Mouse (Mus musculus) lung, postnatal 36 days (tissue): Measurements from ENCODE around the gene Gm8127.
A peak's percentile ranks its signal among the peaks of the same experiment; 100 is the strongest.
"Not testable (repeated sequence)": the region's sequence is repeated elsewhere in the genome, so short reads cannot be mapped to it uniquely, and the experiment has no call there.

ENCODE experiments used
- DNase-seq: peaks from one replicate; pipeline ENCODE4 v3.0.0; 2022; ENCODE audit warnings: mixed read lengths

Gm8127 gene

DNA sequence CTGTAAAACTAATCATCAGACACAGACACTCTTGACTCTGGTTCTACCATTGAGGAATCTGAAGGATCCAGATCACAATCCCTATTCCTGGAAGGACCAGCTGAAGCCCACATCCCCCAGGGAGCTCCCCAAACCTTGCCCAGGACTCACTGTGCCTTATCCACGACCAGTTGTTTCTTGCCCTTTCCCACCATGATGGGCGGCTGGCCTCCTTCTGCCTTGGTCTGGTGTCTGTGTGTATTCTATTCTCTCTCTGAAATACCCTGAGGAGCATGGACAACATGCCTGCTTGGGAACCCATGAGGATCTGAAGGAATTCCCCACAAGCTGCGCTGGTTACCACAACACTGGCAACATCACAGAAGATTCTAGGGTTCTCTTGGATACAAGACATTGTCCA, at the start of gene Gm8127:
Gm8127 (minus strand) TSS at position 330 of the 400 bp plus-strand sequence.
- DNase-seq, result not testable (repeated sequence)

DNA sequence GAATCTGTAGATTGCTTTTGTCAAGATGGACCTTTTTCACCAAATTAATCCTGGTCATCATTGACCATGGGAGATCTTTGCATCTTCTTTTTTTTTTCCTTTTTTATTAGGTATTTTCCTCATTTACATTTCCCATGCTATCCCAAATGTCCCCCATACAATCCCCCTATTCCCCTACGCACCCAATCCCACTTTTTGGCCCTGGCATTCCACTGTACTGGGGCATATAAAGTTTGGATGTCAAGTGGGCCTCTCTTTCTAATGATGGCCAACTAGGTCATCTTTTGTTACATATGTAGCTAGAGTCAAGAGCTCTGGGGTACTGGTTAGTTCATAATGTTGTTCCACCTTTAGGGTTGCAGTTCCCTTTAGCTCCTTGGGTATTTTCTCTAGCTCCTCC, 44.0 kb upstream of the Gm8127 start:
- not testable (repeated sequence) for DNase-seq

DNA sequence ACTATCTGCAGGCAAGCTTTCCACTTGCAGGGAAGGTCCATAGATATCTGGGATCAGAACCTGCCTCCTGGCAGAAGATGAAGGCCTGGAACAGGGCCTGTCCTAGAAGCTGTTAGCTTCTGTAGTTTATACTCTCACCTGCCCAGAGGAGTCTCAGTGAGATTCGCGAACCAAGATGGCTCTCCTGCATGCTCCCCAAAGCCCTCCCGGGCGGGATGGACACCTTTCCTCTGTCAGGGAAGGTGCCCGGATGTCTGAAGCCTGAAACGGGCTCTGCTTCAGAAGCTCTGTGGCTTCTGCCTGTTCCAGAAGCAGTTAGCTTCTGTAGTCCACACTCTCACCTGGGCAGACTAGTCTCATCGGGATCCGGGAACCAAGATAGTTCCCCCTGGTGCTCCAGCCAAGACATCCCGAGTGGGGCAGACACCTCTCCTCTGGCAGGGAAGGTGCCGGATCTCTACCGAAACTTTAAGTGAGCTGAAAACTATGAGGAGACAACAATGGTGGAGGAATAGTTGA, 37.8 kb upstream of the Gm8127 start:
- DNase-seq, result not testable (repeated sequence)

GRCm38 (mm10) chr14:43328603-43329002, 35.0 kb upstream of the Gm8127 start:
- peak; percentile 12 for DNase-seq

- DNase-seq, result not testable (repeated sequence)
Measured at GRCm38 (mm10) chr14:43319516-43319915, 25.9 kb upstream of the Gm8127 start.

- DNase-seq, result not testable (repeated sequence)
Measured at GRCm38 (mm10) chr14:43278681-43279080, 15.0 kb downstream of the Gm8127 start.

DNA sequence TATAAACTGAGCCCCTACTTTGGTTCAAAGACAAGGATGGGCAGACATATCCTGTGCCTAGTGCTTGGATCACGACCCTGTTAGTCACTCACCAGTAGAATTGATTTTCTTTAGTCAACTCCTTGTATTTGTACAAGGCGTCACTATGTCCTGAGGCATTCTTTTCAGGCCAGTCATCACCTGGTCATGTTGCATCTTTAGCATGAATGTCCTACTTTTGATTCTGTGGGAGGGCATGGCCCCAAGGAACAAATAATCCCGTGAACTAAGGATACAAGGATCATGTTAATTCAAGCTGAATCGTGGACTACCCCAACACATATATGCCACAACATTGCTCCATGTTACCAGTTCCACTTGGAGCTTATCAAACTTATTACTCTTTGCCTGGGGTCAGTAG, 15.5 kb downstream of the Gm8127 start:
- DNase-seq, result peak; percentile 13

GRCm38 (mm10) chr14:43277468-43277867, 16.2 kb downstream of the Gm8127 start:
- DNase-seq, result peak; percentile 1

GRCm38 (mm10) chr14:43275752-43276151, 17.9 kb downstream of the Gm8127 start:
- peak; percentile 6 for DNase-seq

- DNase-seq, result not testable (repeated sequence)
Measured at GRCm38 (mm10) chr14:43274986-43275511, 18.6 kb downstream of the Gm8127 start, which contains the start of gene Gm9732. Gm9732 (plus strand) TSS chr14:43275036.

GRCm38 (mm10) chr14:43273161-43273560, 20.5 kb downstream of the Gm8127 start:
- DNase-seq, result not testable (repeated sequence)

DNA sequence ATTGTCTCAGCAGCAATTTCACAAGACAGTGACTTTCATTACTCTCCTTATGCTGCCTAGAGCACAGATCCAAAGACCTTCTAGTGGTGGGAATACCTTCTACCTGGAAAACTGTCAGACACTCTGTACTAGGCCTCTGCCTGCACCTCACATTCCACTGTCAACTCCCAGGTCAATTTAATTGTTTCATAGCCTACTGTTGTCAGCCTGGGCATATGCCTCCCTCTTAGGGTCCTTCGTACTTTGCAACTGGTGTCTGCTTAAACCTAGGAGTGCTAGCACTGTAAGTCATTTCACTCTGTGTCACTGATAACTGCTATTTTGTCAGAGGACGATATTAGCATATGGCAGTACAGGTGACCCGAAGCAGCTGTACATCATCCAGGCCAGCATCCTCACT, 24.4 kb downstream of the Gm8127 start:
- DNase-seq, result not testable (repeated sequence)

- DNase-seq, result not testable (repeated sequence)
Measured at GRCm38 (mm10) chr14:43268521-43269084, 25.0 kb downstream of the Gm8127 start.

- DNase-seq, result not testable (repeated sequence)
Measured at GRCm38 (mm10) chr14:43263421-43263820, 30.2 kb downstream of the Gm8127 start.

- not testable (repeated sequence) for DNase-seq
Measured at GRCm38 (mm10) chr14:43258349-43258748, 35.3 kb downstream of the Gm8127 start, which contains the start of gene Gm8126. Gm8126 (plus strand) TSS chr14:43258649.

DNA sequence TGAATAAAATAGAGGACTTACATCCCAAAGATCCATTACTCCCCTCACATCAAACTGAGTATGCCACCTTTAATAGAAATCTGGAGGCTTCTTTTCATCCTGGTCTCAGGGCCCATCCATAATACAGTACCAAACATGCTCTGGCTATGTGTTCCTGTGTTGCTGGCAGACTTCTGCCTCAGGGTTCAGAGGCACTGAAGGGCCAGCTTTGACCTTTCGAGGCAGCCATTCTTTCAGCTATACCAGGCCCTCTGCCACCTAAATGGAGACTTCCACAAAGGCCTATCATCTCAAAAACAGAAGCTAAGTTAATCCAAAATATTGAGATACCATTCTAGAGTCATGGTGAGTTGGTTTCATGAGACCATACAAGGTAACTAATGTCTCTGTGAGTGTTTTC, 37.1 kb downstream of the Gm8127 start:
- not testable (repeated sequence) for DNase-seq

- DNase-seq, result not testable (repeated sequence)
Measured at GRCm38 (mm10) chr14:43250549-43251253, 42.9 kb downstream of the Gm8127 start.

DNA sequence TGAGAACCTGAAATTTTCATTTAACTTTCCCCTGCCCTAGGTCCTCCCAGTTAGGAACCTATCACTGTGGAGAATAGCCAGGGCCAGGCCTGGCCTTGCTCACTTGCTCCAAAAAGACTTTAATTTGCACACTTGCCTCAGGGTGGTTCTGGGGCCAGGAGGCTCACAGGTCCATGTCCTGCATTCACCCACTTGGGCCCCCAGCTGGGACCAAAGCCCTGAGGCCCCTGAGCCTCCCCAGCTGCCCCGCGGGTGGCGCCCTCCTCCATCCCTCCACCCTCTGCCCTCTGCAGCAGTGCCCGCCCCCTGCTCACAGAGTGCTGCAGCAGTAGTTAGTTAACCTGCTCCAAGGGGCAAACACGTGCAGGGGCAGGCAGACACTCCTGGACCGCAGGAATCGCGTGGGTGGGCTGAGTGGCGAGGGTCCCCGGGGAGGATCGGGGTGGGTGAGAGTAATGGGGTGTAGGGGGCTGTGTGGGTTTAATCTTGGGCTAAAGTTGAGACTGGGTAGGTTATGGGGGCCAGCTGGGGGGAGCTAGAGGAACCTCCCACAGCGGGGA, 43.9 kb downstream of the Gm8127 start:
- not testable (repeated sequence) for DNase-seq
